Mouse (Mus musculus) ovary, postnatal 14 days (tissue): ENCODE measurements around the gene Peli1.

Experiments
- DNase-seq: peaks from one replicate; pipeline ENCODE4 v3.0.0; 2022; ENCODE audit warnings: low spot score

Peli1 gene

DNA sequence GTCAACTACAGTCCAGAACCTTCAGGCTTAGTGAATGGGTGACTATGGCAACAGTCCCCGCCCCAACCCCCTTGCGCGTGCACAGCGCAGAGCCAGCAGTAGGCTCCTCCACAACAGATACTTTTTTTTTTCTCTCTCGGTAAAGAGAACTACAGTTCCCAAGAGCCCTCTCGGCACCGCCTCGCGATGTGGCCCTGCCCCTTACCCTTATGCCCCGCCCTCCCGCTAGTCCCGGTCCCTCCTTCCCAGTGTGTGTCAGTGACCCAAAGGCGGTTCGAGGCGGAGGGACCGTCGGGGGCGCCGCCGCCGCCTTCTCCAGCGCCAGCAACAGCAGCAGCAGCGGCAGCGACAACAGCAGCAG is at the start of gene Peli1:
TSS of gene Peli1 (plus strand) at position 225 of the 361 bp plus-strand sequence.
- DNase-seq, result peak; percentile 92

DNA sequence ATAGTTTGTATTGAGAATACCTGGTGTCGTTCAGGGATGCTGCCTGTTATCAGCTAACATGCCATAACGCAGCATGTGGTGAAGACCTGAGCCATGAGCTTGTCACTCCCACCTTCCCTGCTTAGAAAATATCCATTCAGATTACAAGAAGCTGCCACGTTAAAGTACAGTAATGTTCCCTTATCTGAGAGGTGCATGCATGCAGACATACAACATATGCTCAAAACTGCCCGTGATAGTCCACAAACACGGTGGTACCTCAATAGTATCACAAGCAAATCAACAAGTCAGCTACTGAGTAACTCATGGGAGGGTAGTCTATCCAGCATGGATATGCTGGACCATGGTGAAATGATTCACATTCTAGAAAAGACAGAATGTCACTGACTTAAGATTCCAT is 48.5 kb upstream of the Peli1 start:
- DNase-seq, result no peak

DNA sequence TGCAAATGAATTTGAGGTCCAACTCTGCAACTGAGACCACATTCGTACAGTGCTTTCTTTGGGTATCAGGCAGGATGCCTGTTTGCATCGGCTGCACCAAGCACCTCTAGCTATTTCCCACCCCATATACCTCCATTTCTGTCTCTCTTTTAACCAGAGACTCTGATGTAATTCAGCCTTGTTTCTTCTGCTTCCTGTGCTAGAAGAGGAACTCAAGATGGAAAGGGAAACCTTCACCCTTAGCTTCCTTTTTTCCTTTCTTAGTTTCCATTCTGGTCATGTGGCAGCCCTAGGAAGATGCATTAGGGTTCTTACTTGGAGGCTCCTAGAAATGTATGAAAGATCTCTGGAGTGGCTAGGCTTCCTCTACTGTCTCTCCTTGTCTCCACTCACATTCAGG is 44.9 kb upstream of the Peli1 start:
- DNase-seq, result no peak

DNA sequence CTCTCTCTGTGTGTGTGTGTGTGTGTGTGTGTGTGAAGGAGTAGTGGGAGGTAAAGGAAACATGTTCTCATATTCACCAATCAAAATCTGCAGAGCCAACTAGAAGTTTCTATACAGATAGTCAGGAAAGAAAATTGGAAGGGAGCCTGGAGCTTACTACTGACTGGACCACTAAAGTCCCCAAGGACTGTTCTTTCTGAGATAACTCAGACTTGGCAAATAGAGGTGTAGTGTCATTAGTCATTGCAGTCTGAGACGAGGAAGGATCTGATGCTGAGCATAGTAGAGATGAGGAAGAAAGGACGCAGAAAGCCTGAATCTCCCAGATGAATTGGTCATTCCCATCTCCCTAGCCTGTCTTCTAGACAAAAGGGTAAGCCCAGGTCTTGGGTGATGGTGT is 43.2 kb upstream of the Peli1 start:
- DNase-seq, result no peak

DNA sequence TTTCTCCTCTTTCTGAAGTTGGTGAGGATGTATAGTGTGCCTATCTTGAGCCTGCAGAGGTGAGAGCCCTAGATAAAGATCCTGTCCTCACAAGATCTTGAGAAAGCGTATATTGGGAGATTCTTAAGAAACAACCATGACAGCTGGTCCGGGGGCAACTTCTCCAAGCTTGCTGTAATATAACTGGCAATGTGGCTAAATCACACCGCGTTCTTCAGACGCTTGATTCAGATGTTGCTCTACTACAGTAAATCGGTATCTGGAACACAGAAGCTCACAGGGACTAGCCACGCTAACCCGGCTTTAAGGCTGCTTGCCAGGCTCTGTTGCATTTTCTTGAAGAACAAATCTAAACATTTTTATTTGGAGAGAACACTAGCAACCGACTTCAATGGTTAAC is 39.4 kb upstream of the Peli1 start:
- DNase-seq, result no peak

DNA sequence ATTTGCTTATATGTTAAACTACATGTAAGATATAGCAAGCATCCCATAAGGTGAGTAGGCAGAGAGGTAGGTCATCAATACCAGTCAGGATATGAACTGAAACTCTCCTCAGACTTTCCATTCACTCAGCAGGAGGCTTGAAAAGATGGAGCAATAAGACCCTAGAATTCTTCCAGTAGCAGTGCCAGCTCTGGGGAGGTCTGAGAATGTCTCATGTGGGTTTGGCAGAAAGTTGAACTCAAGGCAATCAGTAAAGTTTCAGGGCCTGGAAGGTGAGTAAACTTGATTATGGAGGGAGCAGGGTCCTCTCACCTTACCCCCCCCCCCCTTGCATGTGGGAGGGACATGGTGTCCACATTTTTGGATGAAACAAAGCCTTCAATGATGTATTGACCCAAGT is 36.5 kb upstream of the Peli1 start:
- DNase-seq, result no peak

DNA sequence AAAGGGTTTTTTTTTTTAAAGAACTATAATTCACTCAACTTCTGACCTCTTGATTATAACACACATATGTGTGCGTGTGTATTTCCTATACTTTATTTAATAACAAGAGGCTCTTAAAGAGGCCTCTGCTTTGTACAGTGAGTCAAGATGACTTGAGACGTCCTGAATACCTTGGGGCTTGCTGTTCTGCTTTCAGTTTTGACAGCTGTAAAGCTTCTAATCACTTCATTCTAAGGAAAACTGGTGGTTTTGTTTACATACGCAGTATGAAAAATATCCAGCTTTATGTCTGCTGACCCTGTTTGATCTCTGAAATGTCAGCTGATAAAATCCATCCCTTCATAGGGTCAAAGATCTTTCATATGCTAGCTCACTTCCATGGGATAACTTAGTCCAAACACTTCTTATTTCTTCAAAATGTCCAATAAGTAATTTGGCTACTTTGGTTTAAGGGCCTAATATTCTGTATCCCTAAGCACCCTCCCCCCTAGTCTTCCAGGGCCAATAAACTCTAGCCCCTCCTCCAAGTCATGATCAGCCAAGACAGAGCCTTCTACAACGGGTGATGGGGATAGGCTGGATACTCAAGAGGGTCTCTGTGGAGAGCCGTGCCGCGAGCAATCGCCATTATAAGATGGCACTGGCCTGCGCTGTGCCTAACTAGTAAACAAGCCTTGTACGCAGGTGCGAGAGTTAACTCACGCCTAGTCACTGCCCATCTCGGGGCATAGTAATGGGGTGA is 34.8 kb upstream of the Peli1 start:
- DNase-seq, result no peak

DNA sequence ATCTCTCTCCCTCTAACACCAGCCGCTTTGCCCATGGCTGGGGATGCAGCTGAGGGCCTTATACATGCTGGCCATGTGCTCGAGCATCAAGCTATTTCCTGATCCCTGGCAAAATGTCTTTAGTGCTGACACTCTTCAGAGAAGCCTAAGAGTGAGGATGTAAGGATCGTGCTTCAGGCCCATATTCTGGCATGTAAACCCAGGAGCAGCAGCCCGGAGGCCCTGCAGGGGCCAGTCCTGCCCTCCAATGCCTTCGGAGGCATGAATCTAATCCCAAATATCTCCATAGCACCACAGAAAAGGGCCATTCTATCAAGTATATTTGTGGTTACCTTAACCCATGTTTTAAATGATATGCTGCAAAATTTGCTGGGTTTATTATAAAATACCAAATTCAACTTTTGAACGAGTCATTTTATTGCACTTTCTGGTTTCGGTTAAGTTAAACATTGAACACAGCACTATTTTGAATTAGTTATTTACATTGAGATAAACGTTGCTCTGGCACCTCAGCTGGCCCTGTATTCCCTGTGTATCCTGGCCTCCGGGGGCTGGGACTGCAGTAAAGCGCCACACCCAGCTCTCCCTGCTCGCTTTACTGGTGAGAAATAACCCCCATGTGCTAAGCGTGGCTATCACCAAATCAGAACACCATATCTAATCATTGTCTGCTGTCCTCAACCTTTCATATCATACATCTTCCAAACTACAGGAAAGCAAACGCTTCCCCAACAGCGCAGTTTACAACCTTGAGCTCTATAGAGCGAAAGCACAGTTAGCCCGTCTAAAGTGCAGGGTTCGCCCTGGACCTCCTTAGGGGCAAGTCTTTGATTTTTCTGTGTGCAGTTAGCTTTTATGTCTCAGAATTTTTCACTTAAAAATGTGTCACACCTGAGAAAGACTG is 33.3 kb upstream of the Peli1 start:
- no peak for DNase-seq

DNA sequence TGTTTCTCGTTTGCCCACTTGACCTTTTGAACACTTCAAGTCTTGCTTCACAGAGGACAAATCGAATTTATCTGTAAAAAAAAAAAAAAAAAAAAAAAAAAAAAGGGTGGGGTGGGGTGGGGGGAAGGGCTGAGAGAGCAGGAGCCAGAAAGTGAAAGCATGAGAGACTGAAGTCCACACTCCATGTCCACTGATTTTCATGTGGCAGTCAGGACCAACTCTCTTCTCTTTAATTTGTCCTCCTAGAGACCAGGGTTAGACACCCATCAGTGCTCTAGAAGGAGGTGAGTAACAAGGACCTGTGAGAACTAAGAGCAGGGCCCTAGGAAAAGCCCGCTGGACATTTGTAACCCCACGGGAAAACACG is 32.7 kb upstream of the Peli1 start:
- no peak for DNase-seq

DNA sequence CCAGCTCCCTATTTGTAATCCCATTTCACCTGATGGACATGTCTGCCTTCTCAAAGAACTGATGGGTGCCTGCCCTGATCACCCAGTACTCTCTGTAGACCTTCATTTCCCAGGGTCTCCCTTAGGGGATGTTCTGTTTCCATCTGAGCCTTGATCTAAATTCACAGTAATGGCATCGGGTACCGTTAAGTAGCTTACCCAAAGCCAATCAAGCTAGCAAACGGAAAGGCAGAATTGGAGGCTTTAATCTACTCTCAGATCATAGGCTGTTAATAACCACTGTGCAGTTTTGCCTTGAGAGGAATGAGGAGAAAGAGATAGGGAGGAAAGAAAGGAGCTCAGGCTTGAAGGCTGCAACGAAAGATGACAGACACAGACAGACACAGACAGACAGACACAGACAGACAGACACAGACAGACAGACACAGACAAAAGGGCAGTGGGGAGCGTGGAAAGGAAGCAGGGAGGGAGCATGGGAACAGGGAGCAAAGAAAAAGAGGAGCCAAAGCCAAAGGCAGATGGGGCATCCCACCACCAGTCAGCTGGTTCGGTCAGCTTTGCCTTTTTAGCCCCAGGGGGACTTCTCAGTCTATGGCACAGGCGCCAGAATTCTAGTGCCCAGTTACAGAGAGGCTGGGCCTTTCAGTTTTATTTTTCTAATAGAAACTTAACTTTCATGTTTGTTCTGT is 30.6 kb upstream of the Peli1 start:
- DNase-seq, result no peak

DNA sequence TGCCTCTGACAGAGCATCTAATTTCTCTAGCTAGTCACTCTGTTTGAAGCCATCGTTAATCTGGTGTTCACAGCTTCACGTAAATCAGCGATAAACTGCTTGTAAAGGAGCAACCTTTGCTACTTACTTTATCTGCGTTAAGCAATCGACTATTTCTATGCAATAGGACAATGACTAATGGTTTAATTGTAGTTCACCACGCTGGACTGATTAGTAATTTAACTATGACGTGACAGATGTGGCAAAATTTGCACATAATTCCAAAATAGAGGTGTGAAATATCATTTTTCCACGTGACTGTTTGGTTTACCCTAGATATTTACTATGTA is 30.1 kb upstream of the Peli1 start:
- no peak for DNase-seq

DNA sequence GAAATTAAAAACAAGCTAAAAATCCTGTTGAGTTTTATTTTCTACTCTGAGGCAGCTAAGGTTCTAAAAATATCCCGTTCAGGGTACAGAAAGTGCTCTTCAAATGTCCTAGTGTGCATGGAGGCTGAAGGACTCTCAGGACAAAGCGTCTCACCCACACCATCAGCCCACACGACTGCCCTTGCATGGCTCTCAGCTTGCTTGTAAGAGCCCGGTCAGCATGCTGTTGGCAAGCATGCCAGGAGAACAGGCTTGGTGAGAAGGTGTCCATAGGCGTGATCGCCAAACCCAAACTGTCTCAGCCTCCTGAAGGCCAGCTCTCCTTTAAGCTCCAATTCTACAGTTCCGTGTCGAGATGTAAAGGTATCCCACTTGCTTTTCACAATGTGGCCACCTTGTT is 29.7 kb upstream of the Peli1 start:
- DNase-seq, result no peak

DNA sequence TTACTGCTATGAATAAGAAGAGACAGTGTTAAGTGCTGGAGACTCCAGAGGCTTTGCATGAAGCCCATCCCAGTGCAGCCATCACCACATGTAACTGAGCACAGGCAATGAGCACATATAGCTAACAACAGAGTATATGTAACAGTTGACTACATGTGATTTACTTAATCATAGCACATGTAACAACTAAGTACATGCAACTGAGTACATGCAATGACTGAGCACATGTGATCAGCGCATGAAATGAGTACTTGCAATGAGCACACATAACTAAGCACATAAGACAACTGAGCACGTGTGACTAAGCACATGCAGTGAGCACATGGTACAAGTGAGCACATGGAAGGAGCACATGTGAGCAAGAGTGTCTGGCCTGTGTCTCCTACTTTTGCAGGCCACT is 29.0 kb upstream of the Peli1 start:
- no peak for DNase-seq

DNA sequence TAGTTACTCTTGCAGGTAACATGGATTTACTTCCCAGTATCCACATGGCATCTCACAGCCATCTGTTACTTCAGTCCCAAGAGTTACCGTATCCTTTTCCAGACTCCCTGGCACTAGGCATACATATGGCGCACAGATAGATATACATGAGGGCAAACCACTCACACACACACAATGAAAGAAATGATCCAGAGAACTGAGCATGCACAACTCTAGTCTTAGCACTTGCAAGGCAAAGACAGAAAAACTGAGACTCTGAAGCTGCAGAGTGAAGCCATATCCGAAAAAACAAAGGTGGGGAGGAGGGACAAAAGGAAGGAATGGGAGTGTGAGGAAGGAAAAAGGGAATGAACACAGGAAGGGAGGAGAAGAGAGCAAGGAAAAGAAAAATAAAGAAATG is 27.8 kb upstream of the Peli1 start:
- DNase-seq, result no peak

DNA sequence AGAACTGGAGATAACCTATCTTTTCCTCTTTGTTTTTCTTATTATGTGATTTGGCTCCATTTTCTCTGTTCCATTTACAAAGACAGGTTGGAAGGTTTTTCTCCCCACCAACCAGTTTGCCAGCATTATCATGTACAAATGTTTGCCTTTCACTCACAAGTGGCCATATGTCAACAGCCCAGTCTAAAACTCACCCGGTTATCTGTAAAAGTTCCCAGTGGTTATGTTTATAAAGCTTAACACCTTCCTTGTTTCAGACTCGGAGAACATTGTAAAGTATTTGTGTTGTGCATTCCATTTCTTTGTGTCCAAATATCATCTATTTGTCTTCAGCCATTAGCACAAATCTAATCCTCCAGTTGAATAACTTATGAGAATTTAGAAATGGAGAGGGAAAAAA is 11.7 kb upstream of the Peli1 start:
- no peak for DNase-seq

DNA sequence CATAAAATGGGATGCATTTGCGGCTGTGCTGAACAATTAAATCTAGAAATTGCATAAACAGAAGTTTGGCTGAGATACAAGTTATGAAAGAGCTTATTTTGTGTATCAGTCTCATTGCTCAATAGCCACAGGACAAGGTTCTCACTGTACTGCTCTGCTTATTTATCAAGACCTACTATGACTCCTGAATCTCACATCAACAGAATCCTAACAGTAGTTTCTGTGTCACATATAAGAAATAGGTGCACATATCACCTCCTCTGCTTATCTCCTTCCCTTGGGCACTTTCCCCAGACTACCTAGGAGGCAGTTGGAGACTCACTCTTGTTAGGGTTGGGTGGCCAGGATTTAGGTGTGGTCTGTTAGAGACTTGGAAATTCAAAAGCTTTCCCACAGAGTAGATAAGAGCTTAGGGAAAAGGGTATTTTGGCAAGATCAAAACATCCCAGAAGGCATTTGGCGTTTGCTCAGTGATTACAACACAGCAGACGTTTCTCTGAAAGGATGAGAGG is 11.2 kb upstream of the Peli1 start:
- no peak for DNase-seq

DNA sequence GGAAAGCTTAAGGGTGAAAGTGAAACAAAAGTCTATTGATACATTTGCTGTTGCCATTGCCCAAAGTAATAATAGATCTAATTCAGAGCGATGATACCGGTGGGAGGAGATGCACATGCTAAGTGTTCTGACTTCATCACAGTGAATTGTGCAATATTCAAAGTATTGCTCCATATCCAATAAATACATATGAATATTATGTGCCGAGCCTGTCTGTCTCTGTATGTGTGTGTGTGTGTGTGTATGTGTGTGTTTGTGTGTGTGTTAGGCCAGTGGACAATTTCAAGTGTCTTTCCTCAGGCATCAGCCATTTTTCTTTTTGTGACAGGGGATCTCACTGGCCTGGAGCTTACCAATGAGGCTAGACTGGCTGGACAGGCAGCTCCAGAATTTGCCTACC is 9.9 kb upstream of the Peli1 start:
- DNase-seq, result no peak

DNA sequence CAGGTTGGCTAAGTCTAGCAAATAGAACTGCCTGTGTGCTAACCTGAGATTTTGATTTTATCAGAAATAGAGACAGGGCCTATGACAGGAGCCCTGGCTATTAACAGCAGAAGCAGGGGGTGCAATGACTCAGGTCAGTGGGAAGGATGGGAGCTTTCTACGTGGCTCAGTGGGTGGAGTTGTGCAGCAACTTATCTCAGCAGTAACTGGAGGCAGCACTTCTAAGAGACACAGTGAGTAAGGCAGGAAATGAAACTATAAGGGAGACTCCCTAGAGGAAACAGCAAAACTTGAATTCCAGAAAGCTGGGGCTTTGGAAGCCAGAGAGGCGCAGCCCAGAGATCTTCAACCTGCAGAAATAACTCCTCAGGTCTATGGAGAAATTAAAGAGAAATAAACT is 8.4 kb upstream of the Peli1 start:
- no peak for DNase-seq

DNA sequence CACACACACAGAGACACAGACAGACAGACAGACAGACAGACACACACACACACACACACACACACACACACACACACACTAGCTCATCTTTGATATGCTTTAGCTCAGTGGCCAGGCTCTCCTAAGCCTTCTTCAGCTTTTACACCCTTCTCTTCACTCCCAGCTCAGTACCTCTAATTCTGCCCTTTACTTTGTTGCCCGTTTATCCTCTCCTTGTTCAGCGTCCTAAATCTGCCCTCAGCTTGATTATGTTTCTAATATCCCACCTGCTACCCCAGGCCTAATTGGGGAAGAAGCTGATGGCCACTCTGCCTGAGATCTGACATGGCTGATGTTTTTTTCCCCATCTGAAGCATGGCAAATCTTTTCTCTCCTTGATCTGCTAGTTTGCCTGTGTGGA is 2.7 kb upstream of the Peli1 start:
- no peak for DNase-seq

DNA sequence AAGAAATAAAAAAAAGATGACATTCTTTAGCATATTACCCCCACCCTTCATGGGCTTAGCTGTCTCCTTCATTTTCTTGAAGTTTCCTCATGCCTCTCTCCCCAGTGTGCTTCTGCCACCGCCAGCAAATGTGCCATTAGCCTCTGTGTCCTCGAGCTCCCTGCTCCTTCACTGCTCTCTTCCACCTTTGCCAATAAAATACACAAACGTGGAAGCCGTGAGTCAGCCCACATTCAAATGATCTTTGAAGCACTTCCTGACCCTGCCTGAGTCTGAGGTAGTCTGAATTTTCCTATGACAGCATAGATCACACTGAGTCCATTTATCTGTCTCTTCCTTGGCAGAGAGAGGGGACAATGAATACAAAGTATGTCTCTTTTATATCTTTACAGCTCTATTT is 1.5 kb upstream of the Peli1 start:
- no peak for DNase-seq

DNA sequence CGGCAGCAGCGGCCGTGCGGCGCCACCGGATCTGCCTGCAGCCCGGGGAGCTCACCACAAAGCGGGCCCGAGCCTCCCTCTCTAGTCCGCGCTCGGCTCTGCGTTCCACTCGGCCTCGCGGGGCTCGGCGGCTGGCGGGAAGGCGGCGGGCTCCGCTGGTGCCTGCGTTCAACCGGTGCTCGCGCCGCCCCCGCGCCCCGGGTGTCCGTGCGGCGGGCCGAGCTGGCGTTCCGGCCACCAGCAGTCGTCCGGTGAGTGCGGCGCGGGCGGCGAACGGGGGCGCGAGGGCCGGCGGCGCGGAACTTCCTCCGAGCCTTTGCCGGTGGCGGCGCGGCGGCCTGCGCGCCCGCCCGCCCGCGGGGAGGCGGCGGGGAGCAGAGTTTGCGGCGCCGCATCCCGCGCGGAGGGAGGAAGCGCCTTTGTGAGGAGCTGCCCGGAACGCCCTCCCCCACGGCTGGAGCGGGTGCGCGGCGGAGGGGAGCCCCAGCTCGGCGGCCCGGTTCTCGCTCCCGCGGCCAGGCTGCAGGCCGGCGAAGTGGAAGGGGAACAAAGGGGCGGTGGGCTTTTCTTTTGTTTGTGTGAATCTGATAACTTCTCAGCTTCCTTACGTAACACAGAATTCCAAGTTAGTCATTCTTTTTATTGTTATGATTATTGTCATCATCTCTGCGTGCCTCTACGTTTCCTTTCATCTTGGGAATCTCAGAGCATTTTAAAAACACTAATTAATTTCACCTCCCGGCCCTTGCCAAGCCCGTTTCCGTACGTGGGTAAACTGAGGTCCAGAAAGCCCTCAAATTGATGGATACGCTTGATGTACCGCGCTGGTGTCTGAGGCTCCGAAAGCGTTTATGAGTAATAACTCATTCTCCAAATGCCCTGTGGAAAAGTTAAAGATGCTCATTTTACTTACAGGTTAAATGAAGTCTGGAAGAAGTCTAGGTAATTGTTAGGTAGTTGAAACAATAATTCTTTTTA is 626 bp downstream of the Peli1 start:
- peak; percentile 58 for DNase-seq

DNA sequence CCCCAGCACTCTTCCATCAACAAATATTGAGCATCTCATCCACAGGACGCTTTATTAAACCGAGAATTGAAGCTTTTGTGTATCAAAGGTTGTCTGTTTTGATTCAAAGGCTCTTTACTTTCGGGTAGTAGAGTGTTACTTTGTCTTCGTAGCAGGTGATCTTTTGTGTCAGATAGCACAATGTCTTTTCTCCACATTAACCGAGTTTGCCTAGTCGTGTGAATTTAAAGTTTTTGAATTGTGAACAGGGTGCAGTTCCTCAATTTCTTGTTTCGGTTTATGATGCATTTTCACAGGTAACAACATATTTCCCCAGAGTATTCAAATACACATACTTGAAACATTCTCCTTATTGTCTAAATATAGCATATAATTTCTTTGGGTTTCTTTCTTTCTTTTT is 1.5 kb downstream of the Peli1 start:
- DNase-seq, result no peak
